Mouse (Mus musculus) intestine, embryonic 14.5 days (tissue): ENCODE measurements around the gene Zbtb7b. TPM values are rescaled to one million over a fixed set of nuclear protein-coding genes. Genes with fewer than 3 reads are reported as not detected.
A peak's percentile ranks its signal among the peaks of the same experiment; 100 is the strongest.

ENCODE experiments used
- ATAC-seq: fragments of 200-750 bp; cut with Nextera tagmentation; replicated peaks from 2 replicates; pipeline ENCODE4 v1.8.0; 2017; ENCODE audit warnings: low read depth, moderate number of reproducible peaks, moderate TSS enrichment, moderate library complexity; ENCODE audit not compliant: low FRiP score, low TSS enrichment
- DNase-seq: peaks from one replicate; pipeline ENCODE4 v3.0.0-alpha.2; 2018; ENCODE audit warnings: low spot score
- H3K27ac ChIP-seq: fragments of 300-500 bp; sonication (generic); 2 replicates; pipeline ENCODE4 v1.5.1; 2014; ENCODE audit warnings: low read depth, mild to moderate bottlenecking, control low read depth
- H3K27me3 ChIP-seq: fragments of 300-500 bp; sonication (generic); replicated peaks from 2 replicates; pipeline ENCODE4 v1.6.1; 2014; ENCODE audit warnings: low read length, control low read depth; ENCODE audit not compliant: control insufficient read depth, insufficient read depth
- H3K36me3 ChIP-seq: fragments of 300-500 bp; sonication (generic); 2 replicates; pipeline ENCODE4 v1.6.1; 2014; ENCODE audit warnings: low read length, control low read depth; ENCODE audit not compliant: control insufficient read depth, insufficient read depth
- H3K4me1 ChIP-seq: fragments of 300-500 bp; sonication (generic); replicated peaks from 2 replicates; pipeline ENCODE4 v1.6.1; 2014; ENCODE audit warnings: low read length, control low read depth, mixed read lengths; ENCODE audit not compliant: control insufficient read depth, insufficient read depth
- H3K4me2 ChIP-seq: fragments of 300-500 bp; sonication (generic); 2 replicates; pipeline ENCODE4 v1.6.1; 2014; ENCODE audit warnings: low read length
- H3K4me3 ChIP-seq: fragments of 300-500 bp; sonication (generic); 2 replicates; pipeline ENCODE4 v1.5.1; 2014; ENCODE audit warnings: low read depth, low read length, control low read depth, mixed read lengths
- H3K9ac ChIP-seq: fragments of 300-500 bp; sonication (generic); 2 replicates; pipeline ENCODE4 v1.6.1; 2014; ENCODE audit warnings: mild to moderate bottlenecking, low read length
- H3K9me3 ChIP-seq: fragments of 300-500 bp; sonication (generic); 2 replicates; pipeline ENCODE4 v1.6.1; 2016; ENCODE audit warnings: low read length, control low read depth; ENCODE audit not compliant: control insufficient read depth
- WGBS: fragments of 180-500 bp; shearing (Covaris S2); extraction: QIAGEN DNeasy Blood & Tissue Kit; methylation state at CpG from one replicate; pipeline ENCODE4 v1.1.7; 2014; 5-methylcytosine and 5-hydroxymethylcytosine counted together
- polyA plus RNA-seq: library from polyadenylated mRNA; unstranded; fragments of >200 nt; fragmentation: Nextera tagmentation; extraction: Ambion mirVana; gene quantifications from 2 replicates; pipeline ENCODE4 v1.2.1, GENCODE M21; 2014

Gene Zbtb7b
- polyA plus RNA-seq, 1 experiment from 2014 or later: 4.7 TPM

DNA sequence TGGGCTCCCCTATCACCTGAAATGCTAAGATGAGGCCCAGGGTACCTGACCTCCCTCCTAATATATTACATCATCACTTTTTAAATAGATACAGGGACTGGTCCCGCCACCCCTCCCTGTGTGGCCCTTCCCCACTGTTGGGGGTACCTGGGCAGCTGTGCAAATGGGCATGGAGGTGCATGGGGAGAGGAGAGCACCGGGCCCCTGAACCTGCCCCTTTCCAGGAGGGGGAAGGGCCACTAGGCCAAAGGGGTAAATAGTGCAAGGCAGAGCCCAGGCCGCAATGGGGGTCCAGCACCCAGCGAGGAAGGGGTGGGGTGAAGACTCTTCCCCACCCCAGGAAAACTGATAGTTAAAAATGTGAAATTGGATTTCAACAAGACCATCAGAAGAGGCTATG, 16.7 kb downstream of the Zbtb7b start:
- H3K9me3 ChIP-seq: no peaks in the 10 kb centered on the region
- peaks cover 11% of the 10 kb centered on the region for H3K4me1 ChIP-seq
- H3K36me3 ChIP-seq: peaks cover 7% of the 10 kb centered on the region
- peak overlapping the region; percentile 53; the same call in 1 of the 2 replicates for H3K4me3 ChIP-seq
- 83% methylated on average over 4 of the region's 4 CpGs for WGBS
- H3K27ac ChIP-seq: no peak overlapping the region
- ATAC-seq (0 out of 2 replicates have a peak, but pooled peaks have one; percentile 6), DNase-seq (no peak)
- H3K27me3 ChIP-seq: no peaks in the 10 kb centered on the region
- no peak overlapping the region for H3K9ac ChIP-seq
- peak overlapping the region; percentile 62 for H3K4me2 ChIP-seq

DNA sequence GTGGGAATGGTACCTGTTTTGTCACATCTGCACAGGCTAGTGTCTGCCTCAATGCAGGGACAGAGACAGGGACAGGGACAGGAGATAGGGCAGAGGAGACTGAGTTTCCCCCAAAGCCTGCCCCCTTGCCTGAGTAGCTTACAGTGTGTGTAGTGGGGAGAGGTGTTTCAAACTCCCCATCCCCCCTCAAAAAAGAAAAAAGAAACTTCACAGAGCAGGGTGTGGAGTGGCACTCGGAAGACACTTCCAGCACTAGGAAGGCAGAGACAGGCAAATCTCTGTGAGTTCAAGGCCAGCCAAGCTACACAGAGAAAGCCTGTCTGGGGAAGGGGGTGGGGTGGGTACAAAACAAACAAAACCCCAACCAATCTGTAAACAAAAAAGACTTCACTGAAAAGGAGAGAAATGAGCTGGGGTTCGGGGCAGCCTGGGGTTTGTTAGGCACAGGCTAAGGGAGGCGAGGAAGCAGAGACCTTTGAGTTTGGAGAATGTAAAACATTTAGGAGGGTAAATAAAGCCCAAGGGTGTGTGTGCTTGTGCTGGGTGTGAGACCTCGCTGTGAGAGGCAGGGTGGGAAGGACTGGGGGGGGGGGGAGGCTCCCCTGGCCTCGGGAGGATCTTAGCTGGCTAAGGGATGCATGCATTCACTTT, 20.9 kb downstream of the Zbtb7b start:
- H3K27ac ChIP-seq: no peak overlapping the region
- H3K27me3 ChIP-seq: no peaks in the 10 kb centered on the region
- DNase-seq (no peak), ATAC-seq (no peak)
- H3K9me3 ChIP-seq: no peaks in the 10 kb centered on the region
- H3K9ac ChIP-seq: no peak overlapping the region
- H3K4me1 ChIP-seq: peaks cover 5% of the 10 kb centered on the region; the same call in 1 of the 2 replicates
- no peaks in the 10 kb centered on the region for H3K36me3 ChIP-seq
- no peak overlapping the region for H3K4me2 ChIP-seq
- H3K4me3 ChIP-seq: no peak overlapping the region
- 48% methylated on average over 5 of the region's 5 CpGs for WGBS

GRCm38 (mm10) chr3:89367338-89367737, 27.2 kb downstream of the Zbtb7b start:
- no peaks in the 10 kb centered on the region for H3K36me3 ChIP-seq
- 37% methylated on average over 11 of the region's 11 CpGs for WGBS
- H3K9me3 ChIP-seq: no peaks in the 10 kb centered on the region
- no peak for ATAC-seq
- no peak overlapping the region for H3K9ac ChIP-seq
- no peak overlapping the region for H3K4me2 ChIP-seq
- H3K4me3 ChIP-seq: no peak overlapping the region
- no peak for DNase-seq
- H3K4me1 ChIP-seq: peaks cover 5% of the 10 kb centered on the region; the same call in 1 of the 2 replicates
- no peak overlapping the region for H3K27ac ChIP-seq
- no peaks in the 10 kb centered on the region for H3K27me3 ChIP-seq

DNA sequence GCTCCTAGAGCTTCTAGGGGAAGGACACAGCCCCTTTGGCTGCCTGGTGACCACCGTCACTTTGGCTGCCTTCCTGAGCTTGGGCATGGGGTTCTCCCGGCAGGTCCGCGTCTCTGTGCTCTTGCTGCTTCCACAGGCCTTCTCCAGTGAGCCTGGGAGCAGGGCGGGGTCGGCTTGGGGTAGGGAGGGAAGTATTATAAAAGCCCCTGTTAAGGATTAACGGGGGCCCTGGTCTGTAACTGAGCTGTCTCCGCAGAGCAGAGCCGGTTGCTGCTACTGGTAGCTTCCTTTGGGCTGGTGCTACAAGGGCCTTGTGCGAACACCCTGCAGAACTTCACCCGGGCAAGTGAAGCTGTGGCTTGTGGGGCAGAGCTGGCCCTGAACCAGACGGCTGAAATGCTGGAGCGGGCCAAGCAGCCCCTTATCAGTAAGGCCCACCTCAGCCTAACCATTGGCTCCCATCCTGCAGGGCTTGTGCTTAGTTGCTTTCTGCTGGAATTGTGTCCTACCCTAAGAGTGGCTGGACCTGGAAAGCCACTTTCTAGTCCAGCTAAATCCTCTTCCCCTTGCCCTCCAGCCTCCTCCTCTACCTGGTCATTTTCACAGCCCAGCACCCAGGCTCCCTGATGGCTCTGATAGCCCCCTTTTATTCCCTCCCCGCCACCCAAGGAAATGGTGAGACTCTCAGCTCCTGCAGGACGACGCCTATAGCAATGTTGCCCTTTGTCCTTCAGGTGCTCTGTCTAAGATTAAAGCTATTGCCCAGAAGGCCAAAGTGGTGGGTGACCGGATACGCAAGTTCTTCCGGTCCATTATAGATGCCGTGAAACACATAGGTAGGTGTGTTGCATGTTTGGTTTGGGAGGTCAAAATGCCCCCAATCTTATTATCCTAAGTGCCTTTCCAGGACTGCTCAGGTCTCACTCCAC, 28.8 kb downstream of the Zbtb7b start:
- DNase-seq: no peak
- Histone ChIP-seq H3K9ac (no peak overlapping the region), H3K9me3 (no peaks in the 10 kb centered on the region), H3K4me3 (no peak overlapping the region), H3K27me3 (no peaks in the 10 kb centered on the region), H3K4me2 (peak overlapping the region; percentile 9; the same call in 1 of the 2 replicates), H3K27ac (no peak overlapping the region), H3K36me3 (no peaks in the 10 kb centered on the region), H3K4me1 (peaks cover 5% of the 10 kb centered on the region; the same call in 1 of the 2 replicates)
- ATAC-seq: 0 out of 2 replicates have a peak, but pooled peaks have one; percentile 32
- 64% methylated on average over 20 of the region's 20 CpGs for WGBS

DNA sequence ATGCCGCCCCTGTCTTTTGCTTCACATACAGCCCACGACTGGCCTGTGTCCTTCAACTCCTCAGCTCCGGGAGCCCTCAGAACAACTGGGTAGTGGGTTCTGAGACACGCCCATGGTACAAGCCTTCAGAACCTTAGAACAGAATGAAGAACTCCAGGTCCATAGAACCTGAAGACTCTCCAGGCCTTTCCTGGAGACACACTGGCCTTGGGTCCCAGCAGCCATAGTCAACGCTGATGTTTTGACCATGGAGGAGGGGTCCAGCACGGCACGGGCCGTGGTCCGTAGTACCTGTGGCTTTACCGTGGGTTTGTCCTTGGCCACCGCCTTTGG, 29.5 kb downstream of the Zbtb7b start, which contains the start of gene Dcst1:
TSS of gene Dcst1 (minus strand) at position 101 of the 333 bp plus-strand sequence.
- peaks cover 5% of the 10 kb centered on the region; the same call in 1 of the 2 replicates for H3K4me1 ChIP-seq
- H3K4me2 ChIP-seq: peak within 1 kb of the TSS; percentile 9; the same call in 1 of the 2 replicates
- ATAC-seq: no peak
- no peaks in the 10 kb centered on the region for H3K9me3 ChIP-seq
- H3K4me3 ChIP-seq: no peak within 1 kb of the TSS
- H3K27ac ChIP-seq: no peak within 1 kb of the TSS
- H3K36me3 ChIP-seq: no peaks in the 10 kb centered on the region
- H3K9ac ChIP-seq: no peak within 1 kb of the TSS
- WGBS: 84% methylated on average over 11 of the region's 11 CpGs
- no peaks in the 10 kb centered on the region for H3K27me3 ChIP-seq
- no peak for DNase-seq

- Histone ChIP-seq H3K4me1 (peaks cover 5% of the 10 kb centered on the region; the same call in 1 of the 2 replicates), H3K4me3 (no peak overlapping the region), H3K27me3 (no peaks in the 10 kb centered on the region), H3K4me2 (no peak overlapping the region), H3K9me3 (no peaks in the 10 kb centered on the region), H3K27ac (no peak overlapping the region), H3K36me3 (no peaks in the 10 kb centered on the region), H3K9ac (no peak overlapping the region)
- 66% methylated on average over 8 of the region's 8 CpGs for WGBS
- no peak for DNase-seq
- no peak for ATAC-seq
Observed at GRCm38 (mm10) chr3:89364631-89365030, 29.9 kb downstream of the Zbtb7b start.

DNA sequence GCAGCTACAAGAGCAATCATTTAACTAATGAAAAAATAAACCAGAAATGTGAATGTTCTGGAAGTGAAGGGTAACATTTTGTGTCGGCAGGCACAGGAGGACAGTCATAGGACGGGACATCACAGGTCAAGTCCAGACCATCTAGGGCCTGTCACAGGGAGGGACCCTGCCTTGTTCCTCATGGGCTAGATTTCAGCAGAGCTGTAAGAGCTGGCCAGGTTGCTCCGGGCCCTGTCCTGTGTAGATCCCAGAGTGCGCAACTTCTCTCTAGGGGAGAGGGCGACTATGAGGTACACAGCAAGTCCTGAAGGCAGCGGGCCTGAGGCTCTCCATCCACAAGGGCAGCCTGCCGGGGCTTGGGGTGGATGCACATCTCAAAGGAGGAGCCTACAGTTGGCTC, 32.9 kb downstream of the Zbtb7b start, which contains the start of gene Dcst2:
TSS of gene Dcst2 (plus strand) at position 301 of the 400 bp plus-strand sequence.
- ATAC-seq: no peak
- Histone ChIP-seq H3K4me3 (no peak within 1 kb of the TSS), H3K27ac (no peak within 1 kb of the TSS), H3K9me3 (no peaks in the 10 kb centered on the region), H3K36me3 (no peaks in the 10 kb centered on the region), H3K4me1 (no peaks in the 10 kb centered on the region; the same call in 1 of the 2 replicates), H3K27me3 (no peaks in the 10 kb centered on the region), H3K4me2 (no peak within 1 kb of the TSS), H3K9ac (no peak within 1 kb of the TSS)
- 80% methylated on average over 7 of the region's 7 CpGs for WGBS
- DNase-seq: no peak

DNA sequence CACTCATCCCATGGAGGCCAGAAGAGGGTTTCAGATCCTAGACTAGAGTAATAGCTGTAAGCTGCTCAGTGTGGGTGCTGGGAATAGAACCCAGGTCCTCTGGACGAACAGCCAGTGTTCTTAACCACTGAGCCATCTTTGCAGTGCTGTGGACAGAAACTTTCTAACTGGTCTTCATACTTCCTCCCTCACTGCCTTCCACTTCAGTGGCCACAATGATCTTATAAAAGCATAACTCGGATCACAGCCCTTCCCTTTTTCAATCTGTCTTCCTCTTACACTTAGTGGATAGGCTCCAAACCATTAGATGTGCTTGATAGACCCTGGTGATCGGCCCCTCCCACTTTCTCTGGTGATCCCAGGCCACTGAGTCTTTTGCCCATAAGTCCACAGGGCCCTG, 34.3 kb downstream of the Zbtb7b start:
- WGBS: 79% methylated on average over 3 of the region's 3 CpGs
- Histone ChIP-seq H3K4me2 (no peak overlapping the region), H3K27me3 (no peaks in the 10 kb centered on the region), H3K36me3 (no peaks in the 10 kb centered on the region), H3K27ac (no peak overlapping the region), H3K4me1 (no peaks in the 10 kb centered on the region; the same call in 1 of the 2 replicates), H3K9ac (no peak overlapping the region), H3K4me3 (no peak overlapping the region), H3K9me3 (no peaks in the 10 kb centered on the region)
- ATAC-seq (no peak), DNase-seq (no peak)
